Mouse (Mus musculus) effector memory CD4-positive, alpha-beta T cell, adult 7 months (primary cell): ENCODE data around the gene Rfx1. TPM values are rescaled to one million over a fixed set of nuclear protein-coding genes. Genes with fewer than 3 reads are reported as not detected.

ENCODE experiments used
- polyA plus RNA-seq: library from polyadenylated mRNA; unstranded; fragments of 100-300 nt; shearing (Covaris generic); gene quantifications from one replicate; pipeline ENCODE4 v1.2.1, GENCODE M21; 2017

Rfx1 gene
- polyA plus RNA-seq: 26.0 TPM

GRCm38 (mm10) chr8:84066291-84066930 lies at the start of gene Rfx1:
TSS of gene Rfx1 (plus strand) at chr8:84066834.

GRCm38 (mm10) chr8:84021096-84021495 lies 45.5 kb upstream of the Rfx1 start, which contains the start of gene Palm3:
TSS of gene Palm3 (plus strand) at chr8:84021471.

GRCm38 (mm10) chr8:84042066-84042947 lies 24.3 kb upstream of the Rfx1 start, which contains the start of gene Il27ra:
TSS of gene Il27ra (minus strand) at chr8:84042589.

GRCm38 (mm10) chr8:84044900-84045299 lies 21.7 kb upstream of the Rfx1 start, which contains the start of gene Rln3:
TSS of gene Rln3 (minus strand) at chr8:84045000.

GRCm38 (mm10) chr8:84065037-84065436 lies 1.6 kb upstream of the Rfx1 start, which contains the start of gene Gm10643:
TSS of gene Gm10643 (minus strand) at chr8:84065137.

GRCm38 (mm10) chr8:84104697-84105609 lies 38.3 kb downstream of the Rfx1 start, which contains the start of gene Dcaf15:
TSS of gene Dcaf15 (minus strand) at chr8:84104768.

GRCm38 (mm10) chr8:84125656-84126055 lies 59.0 kb downstream of the Rfx1 start, which contains the start of gene Podnl1:
TSS of gene Podnl1 (plus strand) at chr8:84125989.

Other genes starting within 250 kb of the Rfx1 start
- gene Adgrl1, start 166.7 kb upstream of the Rfx1 start, polyA plus RNA-seq: 5.4 TPM
- gene Gm10644, start 111.6 kb upstream of the Rfx1 start, polyA plus RNA-seq: 0.85 TPM
- 5.4 TPM for gene Asf1b, start 111.3 kb upstream of the Rfx1 start, polyA plus RNA-seq
- gene Prkaca, start 93.8 kb upstream of the Rfx1 start, polyA plus RNA-seq: 37.4 TPM
- gene Samd1, start 69.2 kb upstream of the Rfx1 start, polyA plus RNA-seq: 4.2 TPM
- gene 1700067K01Rik, start 65.3 kb upstream of the Rfx1 start, polyA plus RNA-seq: not detected
- gene 2210011C24Rik, start 54.7 kb upstream of the Rfx1 start, polyA plus RNA-seq: 3.5 TPM
- gene Palm3, start 45.4 kb upstream of the Rfx1 start, polyA plus RNA-seq: 4.0 TPM
- 213 TPM for gene Il27ra, start 24.2 kb upstream of the Rfx1 start, polyA plus RNA-seq
- gene Rln3, start 21.8 kb upstream of the Rfx1 start, polyA plus RNA-seq: 0.63 TPM
- gene Gm10643, start 1.7 kb upstream of the Rfx1 start, polyA plus RNA-seq: 2.2 TPM
- 29.9 TPM for gene Dcaf15, start 37.9 kb downstream of the Rfx1 start, polyA plus RNA-seq
- 43.1 TPM for gene Podnl1, start 59.2 kb downstream of the Rfx1 start, polyA plus RNA-seq
- 38.6 TPM for gene Cc2d1a, start 81.1 kb downstream of the Rfx1 start, polyA plus RNA-seq
- 0.43 TPM for gene 4930432K21Rik, start 81.2 kb downstream of the Rfx1 start, polyA plus RNA-seq
- gene Nanos3, start 118.4 kb downstream of the Rfx1 start, polyA plus RNA-seq: not detected
- 49.0 TPM for gene Zswim4, start 170.2 kb downstream of the Rfx1 start, polyA plus RNA-seq
- gene D8Ertd738e, start 182.9 kb downstream of the Rfx1 start, polyA plus RNA-seq: 481 TPM
- gene Mri1, start 190.5 kb downstream of the Rfx1 start, polyA plus RNA-seq: 138 TPM
- 22.5 TPM for gene Ccdc130, start 203.5 kb downstream of the Rfx1 start, polyA plus RNA-seq